Mouse (Mus musculus) G1E (cell line): Measurements from ENCODE around the gene G430095P16Rik. TPM values are rescaled to one million over a fixed set of nuclear protein-coding genes. Genes with fewer than 3 reads are reported as not detected.
A peak's percentile ranks its signal among the peaks of the same experiment; 100 is the strongest.

ENCODE experiments used
- ATAC-seq: 2 replicates; pipeline ENCODE4 v1.8.0; 2016; ENCODE audit warnings: mild to moderate bottlenecking; ENCODE audit not compliant: insufficient number of reproducible peaks, poor library complexity, low FRiP score, severe bottlenecking; ENCODE audit errors: extremely low read depth
- DNase-seq: peaks from one replicate; pipeline ENCODE4 v3.0.0; 2012; ENCODE audit warnings: low spot score
- H3K27me3 ChIP-seq: 2 replicates; pipeline ENCODE4 v1.6.1; 2012; ENCODE audit warnings: mild to moderate bottlenecking, low read length, inconsistent platforms; ENCODE audit not compliant: insufficient read depth
- H3K36me3 ChIP-seq: replicated peaks from 2 replicates; pipeline ENCODE3; 2012; ENCODE audit warnings: mild to moderate bottlenecking, inconsistent platforms
- H3K4me1 ChIP-seq: 2 replicates; pipeline ENCODE4 v1.6.1; 2012; ENCODE audit warnings: low read depth, low read length, inconsistent platforms, mixed read lengths; ENCODE audit not compliant: insufficient read depth
- H3K4me3 ChIP-seq: 2 replicates; pipeline ENCODE4 v1.5.1; 2012; ENCODE audit warnings: low read depth, mild to moderate bottlenecking, inconsistent platforms, low read length, moderate library complexity, mixed read lengths
- H3K9me3 ChIP-seq: replicated peaks from 2 replicates; pipeline ENCODE4 v1.6.1; 2012; ENCODE audit warnings: inconsistent platforms
- CTCF ChIP-seq: IDR thresholded peaks from 2 replicates; pipeline ENCODE4 v1.5.1; 2012; ENCODE audit warnings: low read depth, low read length, inconsistent platforms, mixed read lengths
- GATA1 ChIP-seq: IDR thresholded peaks from 2 replicates; pipeline ENCODE4 v1.6.1; 2012; ENCODE audit warnings: borderline replicate concordance, low read length, inconsistent platforms, mixed read lengths
- GATA2 ChIP-seq: IDR thresholded peaks from 2 replicates; pipeline ENCODE4 v1.6.1; 2012; ENCODE audit warnings: low read depth, low read length, inconsistent platforms, borderline replicate concordance
- POLR2AphosphoS5 ChIP-seq: IDR thresholded peaks from 2 replicates; pipeline ENCODE4 v1.6.1; 2012; ENCODE audit warnings: low read depth, low read length, inconsistent platforms; ENCODE audit not compliant: insufficient replicate concordance
- TAL1 ChIP-seq: conservative IDR thresholded peaks from 2 replicates; pipeline ENCODE4 v1.6.1; 2012; ENCODE audit warnings: low read depth, low read length, inconsistent platforms, mixed read lengths
- polyA plus RNA-seq: library from polyadenylated mRNA; stranded (reverse); fragments of >175 nt; gene quantifications from 2 replicates; pipeline ENCODE4 v1.2.3, GENCODE M21; 2012
- total RNA-seq, 2 experiments: library from RNA; stranded (forward) in 1 of 2; stranded (reverse) in 1 of 2; fragments of 200-1000 nt in 1 of 2; fragments of >200 nt in 1 of 2; fragmentation: Nextera tagmentation in 1 of 2; gene quantifications; 2 replicates each; pipeline ENCODE4 v1.2.3; 2014 to 2017

G430095P16Rik gene
- total and polyA plus RNA-seq, 3 experiments = 11.3 to 39.9 (median 35.2) TPM

GRCm38 (mm10) chr8:84718476-84718875 is 4.3 kb upstream of the G430095P16Rik start:
- Histone ChIP-seq H3K27me3 (no peaks in the 10 kb centered on the region), H3K9me3 (no peaks in the 10 kb centered on the region), H3K4me3 (no peak overlapping the region), H3K36me3 (peaks cover 78% of the 10 kb centered on the region), H3K4me1 (peaks cover 48% of the 10 kb centered on the region)
- DNase-seq (no peak), ATAC-seq (no peak)
- TF ChIP-seq GATA2 (no peak), POLR2AphosphoS5 (no peak), TAL1 (no peak), CTCF (no peak)

- H3K27me3 ChIP-seq = no peaks in the 10 kb centered on the region
- peaks cover 76% of the 10 kb centered on the region for H3K36me3 ChIP-seq
- ATAC-seq = no peak
- no peak for DNase-seq
- no peak for TF ChIP-seq POLR2AphosphoS5
- no peak for TF ChIP-seq TAL1
- TF ChIP-seq CTCF = no peak
- peaks cover 48% of the 10 kb centered on the region for H3K4me1 ChIP-seq
- no peaks in the 10 kb centered on the region for H3K9me3 ChIP-seq
- H3K4me3 ChIP-seq = no peak overlapping the region
Measured at GRCm38 (mm10) chr8:84718959-84719690, 3.7 kb upstream of the G430095P16Rik start.

GRCm38 (mm10) chr8:84722530-84722849 is 317 bp upstream of the G430095P16Rik start:
- H3K9me3 ChIP-seq = no peaks in the 10 kb centered on the region
- no peaks in the 10 kb centered on the region for H3K27me3 ChIP-seq
- peak overlapping the region; percentile 71 for H3K4me3 ChIP-seq
- ATAC-seq (no peak), DNase-seq (no peak)
- H3K4me1 ChIP-seq = peaks cover 72% of the 10 kb centered on the region
- H3K36me3 ChIP-seq = peaks cover 85% of the 10 kb centered on the region
- TF ChIP-seq CTCF = no peak
- TF ChIP-seq GATA1 = no peak
- no peak for TF ChIP-seq TAL1
- no peak for TF ChIP-seq POLR2AphosphoS5
- TF ChIP-seq GATA2 = no peak

GRCm38 (mm10) chr8:84723571-84723900 is 729 bp downstream of the G430095P16Rik start:
- no peak for DNase-seq
- Histone ChIP-seq H3K4me3 (peak overlapping the region; percentile 71), H3K9me3 (no peaks in the 10 kb centered on the region), H3K4me1 (peaks cover 81% of the 10 kb centered on the region), H3K27me3 (no peaks in the 10 kb centered on the region), H3K36me3 (peaks cover 85% of the 10 kb centered on the region)
- no peak for TF ChIP-seq GATA1
- no peak for TF ChIP-seq CTCF
- TF ChIP-seq POLR2AphosphoS5 = no peak
- TF ChIP-seq TAL1 = no peak
- no peak for TF ChIP-seq GATA2
- 0 out of 2 replicates have a peak, but pooled peaks have one; percentile 4 for ATAC-seq

DNA sequence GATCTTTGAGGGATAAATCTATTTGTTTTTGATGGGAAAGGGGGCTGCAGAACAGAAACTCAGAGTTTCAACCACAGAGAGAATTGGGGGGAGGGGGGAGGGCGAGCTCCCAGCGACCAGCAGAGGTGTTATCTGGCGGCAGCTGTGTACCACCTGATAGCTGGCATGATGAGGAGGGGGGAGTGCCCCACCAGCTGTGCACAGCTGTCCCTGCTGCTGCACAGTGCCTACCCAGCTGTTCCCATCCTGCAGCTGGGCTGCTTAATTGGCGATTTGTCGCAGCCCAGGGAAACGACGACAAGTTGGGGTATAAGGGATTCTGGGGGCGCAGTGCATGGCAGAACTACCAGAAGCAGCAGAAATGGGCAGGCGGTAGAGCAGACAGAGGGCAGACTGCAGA is 1.9 kb downstream of the G430095P16Rik start:
- ATAC-seq = 0 out of 2 replicates have a peak, but pooled peaks have one; percentile 4
- peaks cover 82% of the 10 kb centered on the region for H3K36me3 ChIP-seq

GRCm38 (mm10) chr8:84725246-84725940 is 2.6 kb downstream of the G430095P16Rik start:
- H3K36me3 ChIP-seq = peaks cover 82% of the 10 kb centered on the region
- no peaks in the 10 kb centered on the region for H3K9me3 ChIP-seq
- DNase-seq (no peak), ATAC-seq (no peak)
- TF ChIP-seq GATA2 (no peak), GATA1 (no peak), POLR2AphosphoS5 (no peak), CTCF (no peak), TAL1 (no peak)
- H3K4me3 ChIP-seq = peak overlapping the region; percentile 71; the same call in 1 of the 2 replicates
- no peaks in the 10 kb centered on the region for H3K27me3 ChIP-seq
- H3K4me1 ChIP-seq = peaks cover 98% of the 10 kb centered on the region

More for the DNA sequence above, 1.9 kb downstream of the G430095P16Rik start:
- Histone ChIP-seq H3K27me3 (no peaks in the 10 kb centered on the region), H3K4me1 (peaks cover 92% of the 10 kb centered on the region), H3K4me3 (peak overlapping the region; percentile 71), H3K9me3 (no peaks in the 10 kb centered on the region)
- TF ChIP-seq GATA2 = no peak
- no peak for TF ChIP-seq CTCF
- TF ChIP-seq GATA1 = no peak
- peak; percentile 58; the same call in 1 of the 2 replicates for TF ChIP-seq TAL1
- no peak for DNase-seq
